Mouse (Mus musculus) hindlimb bud, embryonic 11.5 days (tissue): ENCODE measurements around the gene Sspn.

Source experiments
- DNase-seq: peaks from one replicate; pipeline ENCODE4 v3.0.0-alpha.2; 2012; ENCODE audit warnings: low read depth, low spot score; ENCODE audit errors: extremely low spot score

The Sspn gene

GRCm38 (mm10) chr6:146010093-146010764, 78.8 kb downstream of the Sspn start:
- no peak for DNase-seq

- DNase-seq = no peak
Observed at GRCm38 (mm10) chr6:146014312-146014711, 82.9 kb downstream of the Sspn start.
